Mouse (Mus musculus) CD4-positive helper T cell, adult 2 months (primary cell): ENCODE data around the gene Msrb1.
"Not testable (repeated sequence)": the region's sequence is repeated elsewhere in the genome, so short reads cannot be mapped to it uniquely, and the experiment has no call there.

Source experiments
- DNase-seq: peaks from one replicate; pipeline ENCODE4 v3.0.0-alpha.2; 2012; ENCODE audit warnings: low read depth, missing footprints, low spot score

Msrb1 gene

DNA sequence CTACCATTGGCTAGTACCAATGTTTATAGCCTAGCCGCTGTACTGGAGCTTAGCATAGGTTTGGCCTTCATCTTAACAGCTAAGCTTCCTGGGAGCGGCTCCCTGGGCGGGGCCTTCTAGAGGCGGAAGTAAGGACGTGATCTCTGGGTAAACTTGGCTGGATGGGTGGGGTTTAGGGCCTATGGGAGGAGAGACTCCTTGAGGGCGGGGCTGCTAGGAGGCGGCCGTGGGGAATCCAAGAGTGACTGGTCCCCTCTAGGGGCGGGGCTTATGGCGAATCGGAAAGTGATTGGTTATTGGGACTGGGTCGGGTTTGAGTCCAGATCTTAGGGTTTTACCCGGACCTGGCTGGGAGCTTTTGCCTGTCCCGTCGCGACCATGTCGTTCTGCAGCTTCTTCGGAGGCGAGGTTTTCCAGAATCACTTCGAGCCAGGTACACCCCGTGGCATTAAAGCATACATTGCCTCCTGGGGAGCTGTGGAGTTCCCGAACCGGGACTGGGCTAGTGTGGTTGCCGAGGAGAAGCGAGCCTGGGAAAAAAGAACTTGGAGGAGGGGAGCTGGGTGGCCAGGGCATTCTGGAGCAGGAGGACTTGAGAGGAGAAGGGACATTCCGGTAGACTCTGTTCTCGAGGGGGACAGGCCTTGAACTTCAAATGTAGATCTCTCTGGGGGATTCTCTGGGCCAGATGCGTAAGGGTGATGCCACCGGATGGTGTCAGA lies at the start of gene Msrb1:
Msrb1 (plus strand) TSS at position 313 of the 722 bp plus-strand sequence.
- DNase-seq, result peak; percentile 96

GRCm38 (mm10) chr17:24687146-24687595 lies 49.3 kb upstream of the Msrb1 start:
- peak; percentile 84 for DNase-seq

DNA sequence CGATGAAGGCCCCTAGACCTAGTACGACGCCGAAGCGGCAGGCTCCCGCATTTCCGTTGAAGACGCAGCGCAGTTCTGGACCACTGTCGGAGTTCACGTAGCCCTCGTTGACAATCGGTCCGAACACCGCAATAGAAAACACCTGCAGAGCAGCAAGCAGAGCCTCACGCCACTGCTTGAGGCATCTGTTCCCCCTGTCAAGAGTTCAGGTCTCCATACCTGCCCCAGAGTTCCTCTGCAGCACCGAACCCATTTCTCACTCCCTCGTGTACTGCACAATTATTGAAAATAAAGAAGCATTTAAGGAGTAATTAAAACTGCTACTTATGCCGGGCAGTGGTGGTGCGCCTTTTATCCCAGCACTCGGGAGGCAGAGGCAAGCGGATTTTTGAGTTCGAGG lies 48.8 kb upstream of the Msrb1 start:
- no peak for DNase-seq

GRCm38 (mm10) chr17:24689251-24690081 lies 47.0 kb upstream of the Msrb1 start, which contains the start of gene Syngr3:
Gene Syngr3 (minus strand): TSS chr17:24689955.
- no peak for DNase-seq

- DNase-seq, result no peak
Measured at GRCm38 (mm10) chr17:24692385-24692784, 44.1 kb upstream of the Msrb1 start.

GRCm38 (mm10) chr17:24695326-24696010 lies 41.0 kb upstream of the Msrb1 start:
- no peak for DNase-seq

DNA sequence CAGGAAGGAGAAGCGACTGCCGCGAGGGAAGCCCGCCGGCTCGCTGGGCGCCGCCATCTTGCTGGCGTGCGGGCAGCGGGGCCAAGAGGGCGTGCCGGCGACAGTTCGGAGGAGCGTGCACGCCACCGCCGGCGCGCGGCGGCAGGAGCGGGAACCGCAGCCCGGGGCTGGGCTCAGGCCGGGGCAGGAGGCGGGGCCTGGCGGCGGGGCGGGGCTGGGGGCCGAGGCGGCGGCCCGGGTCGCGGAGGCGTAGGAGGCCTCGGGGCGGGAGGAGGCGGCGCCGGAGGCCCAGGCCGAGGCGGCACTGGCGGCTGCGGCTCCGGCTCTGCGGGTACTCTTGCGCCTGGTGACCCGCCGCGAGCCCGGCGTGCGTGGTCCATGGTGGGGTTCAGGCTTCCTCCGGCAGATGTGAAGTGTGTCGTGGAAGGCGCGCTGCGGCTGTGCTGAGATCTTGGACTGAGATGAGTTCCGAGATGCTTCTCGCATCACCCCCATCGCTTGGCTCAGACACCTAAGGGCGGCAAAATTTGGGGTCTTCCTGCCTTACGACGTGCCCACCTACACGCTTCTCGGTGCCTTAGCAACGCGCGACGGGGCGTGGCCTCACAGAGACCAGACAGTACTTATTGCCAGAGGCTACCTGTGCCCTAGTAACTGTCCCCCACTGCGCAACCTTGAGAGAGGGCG lies 40.3 kb upstream of the Msrb1 start, which contains the start of the genes Gfer and Noxo1:
Gfer (minus strand) TSS at position 146 of the 687 bp plus-strand sequence.
Noxo1 (plus strand) TSS at position 224 of the 687 bp plus-strand sequence.
- peak; percentile 91 for DNase-seq

GRCm38 (mm10) chr17:24697985-24698384 lies 38.5 kb upstream of the Msrb1 start:
- no peak for DNase-seq

DNA sequence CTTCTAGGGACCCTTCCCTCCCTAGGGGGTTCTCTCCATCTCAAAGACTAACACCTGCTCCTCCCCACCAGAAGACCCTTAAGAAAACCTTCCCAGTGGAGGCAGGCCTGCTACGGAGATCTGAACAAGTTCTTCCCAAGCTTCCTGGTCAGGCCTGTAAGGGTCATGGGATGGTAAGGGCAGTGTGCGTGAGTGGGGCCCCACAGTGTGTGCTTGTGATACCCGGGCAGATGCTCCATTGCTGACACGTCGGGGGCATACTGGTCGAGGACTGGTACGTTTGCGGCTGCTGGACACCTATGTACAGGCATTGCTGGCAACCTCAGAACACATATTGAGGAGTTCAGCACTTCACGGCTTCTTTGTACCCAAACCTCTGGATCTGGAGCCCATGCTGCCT lies 37.7 kb upstream of the Msrb1 start:
- DNase-seq, result no peak

- no peak for DNase-seq
Measured at GRCm38 (mm10) chr17:24699473-24699872, 37.0 kb upstream of the Msrb1 start.

GRCm38 (mm10) chr17:24701251-24701650 lies 35.2 kb upstream of the Msrb1 start:
- DNase-seq, result no peak

- DNase-seq, result no peak
Measured at GRCm38 (mm10) chr17:24705821-24706220, 30.6 kb upstream of the Msrb1 start.

DNA sequence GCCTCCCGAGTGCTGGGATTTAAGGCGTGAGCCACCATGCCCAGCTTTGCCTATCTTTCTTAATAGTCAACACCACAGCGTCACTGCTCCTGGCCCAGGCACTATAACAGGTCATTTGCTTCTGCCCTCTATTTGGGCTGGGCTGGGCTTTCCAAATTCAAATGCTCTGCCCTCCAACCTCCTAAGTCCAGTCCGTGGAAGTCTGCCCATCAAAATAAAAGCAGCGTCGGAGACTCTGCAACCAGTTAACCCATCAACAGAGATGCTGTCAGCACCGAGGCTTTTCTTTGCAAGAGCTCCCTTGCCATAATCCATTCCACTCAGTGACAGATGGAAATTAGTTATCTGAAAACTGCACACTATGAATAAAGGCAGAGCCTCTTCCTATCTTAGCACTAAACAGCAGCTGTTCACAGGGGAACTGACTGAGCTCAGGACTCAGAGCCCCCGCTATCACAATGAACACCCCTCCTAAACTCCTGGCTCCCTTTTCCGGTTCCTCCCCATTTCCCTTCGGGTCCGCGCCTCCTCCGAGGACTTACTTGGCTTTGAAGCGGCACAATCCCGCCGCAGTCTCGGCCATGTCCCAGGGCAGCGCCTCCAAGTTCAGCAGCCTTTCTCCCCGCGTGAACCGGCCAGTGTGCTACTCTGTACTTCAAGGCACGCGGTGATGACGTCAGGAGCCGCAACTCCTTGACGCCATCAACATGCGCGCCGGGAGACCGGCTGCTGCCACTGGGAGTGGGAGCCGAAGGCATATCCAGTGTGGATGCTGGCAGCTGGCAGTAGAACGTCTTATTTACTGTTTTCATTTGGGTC lies 29.3 kb upstream of the Msrb1 start, which contains the start of gene Tbl3:
Tbl3 (minus strand) TSS at position 679 of the 819 bp plus-strand sequence.
- DNase-seq, result peak; percentile 95

DNA sequence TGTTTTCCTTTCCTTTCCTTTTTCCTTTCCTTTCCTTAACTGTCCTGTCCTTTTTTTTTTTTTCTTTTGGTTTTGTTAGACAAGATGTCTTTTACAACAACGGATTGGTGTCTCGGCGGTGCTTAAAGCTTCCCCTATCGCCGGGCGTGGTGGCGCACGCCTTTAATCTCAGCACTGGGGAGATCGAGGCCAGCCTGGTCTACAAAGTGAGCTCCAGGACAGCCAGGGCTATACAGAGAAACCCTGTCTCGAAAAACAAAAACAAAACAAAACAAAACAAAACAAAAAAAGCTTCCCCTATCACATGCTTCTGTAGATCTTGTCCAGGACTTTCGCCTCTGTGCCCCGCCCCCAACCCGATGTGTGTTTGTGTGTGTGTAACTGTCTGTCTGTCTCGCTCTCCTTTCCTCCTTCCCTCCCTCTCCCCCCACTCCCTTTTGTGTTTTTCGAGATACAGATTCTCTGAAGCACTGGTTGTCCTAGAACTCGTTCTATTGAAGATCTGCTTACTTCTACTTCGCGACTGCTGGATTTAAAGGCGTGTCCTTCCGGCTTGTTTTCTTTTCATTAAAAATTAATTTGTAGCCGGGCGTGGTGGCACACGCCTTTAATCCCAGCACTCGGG lies 28.5 kb upstream of the Msrb1 start:
- no peak for DNase-seq

DNA sequence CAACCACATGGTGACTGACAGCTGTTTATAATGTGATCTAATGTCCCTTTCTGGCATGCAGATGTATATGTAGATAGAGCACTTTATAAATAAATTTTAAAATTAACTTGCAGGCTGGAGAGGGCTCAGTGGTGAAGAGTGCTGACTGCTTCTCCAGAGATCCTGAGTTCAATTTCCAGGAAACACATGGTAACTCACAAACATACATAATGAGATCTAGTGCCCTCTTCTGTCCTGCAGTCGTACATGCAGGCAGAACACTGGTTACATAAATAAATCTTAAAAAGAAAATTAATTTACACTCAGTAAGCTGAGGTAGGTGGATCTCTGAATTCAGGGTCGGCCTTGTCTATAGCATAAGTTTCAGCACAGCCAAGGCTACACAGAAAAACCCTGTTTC lies 27.8 kb upstream of the Msrb1 start:
- DNase-seq, result peak; percentile 78

GRCm38 (mm10) chr17:24715556-24715955 lies 20.9 kb upstream of the Msrb1 start:
- DNase-seq, result no peak

GRCm38 (mm10) chr17:24716166-24716682 lies 20.2 kb upstream of the Msrb1 start:
- no peak for DNase-seq

DNA sequence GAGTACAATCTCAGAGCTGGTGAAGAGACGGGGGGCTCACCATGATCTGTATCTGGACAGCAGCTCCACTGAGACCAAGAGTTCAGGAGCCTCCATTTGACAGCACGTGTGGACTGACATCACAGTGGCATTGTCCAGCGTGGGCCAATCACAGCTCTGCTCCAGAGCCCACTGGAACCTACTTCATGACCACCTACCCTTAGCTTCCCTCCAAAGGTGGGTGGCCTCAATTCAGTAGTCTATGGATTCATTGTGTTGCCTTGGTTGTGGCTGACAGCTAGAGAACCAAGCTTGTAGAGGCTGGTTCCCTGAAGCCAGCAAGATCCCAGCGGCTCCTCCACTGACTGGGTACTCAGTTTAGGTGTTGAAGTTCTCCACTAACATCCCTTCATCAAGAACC lies 18.5 kb upstream of the Msrb1 start, which contains the start of the genes Rnf151 and Rps2:
Rnf151 (minus strand) TSS at position 121 of the 400 bp plus-strand sequence.
Rps2 (plus strand) TSS at position 174 of the 400 bp plus-strand sequence.
- no peak for DNase-seq

DNA sequence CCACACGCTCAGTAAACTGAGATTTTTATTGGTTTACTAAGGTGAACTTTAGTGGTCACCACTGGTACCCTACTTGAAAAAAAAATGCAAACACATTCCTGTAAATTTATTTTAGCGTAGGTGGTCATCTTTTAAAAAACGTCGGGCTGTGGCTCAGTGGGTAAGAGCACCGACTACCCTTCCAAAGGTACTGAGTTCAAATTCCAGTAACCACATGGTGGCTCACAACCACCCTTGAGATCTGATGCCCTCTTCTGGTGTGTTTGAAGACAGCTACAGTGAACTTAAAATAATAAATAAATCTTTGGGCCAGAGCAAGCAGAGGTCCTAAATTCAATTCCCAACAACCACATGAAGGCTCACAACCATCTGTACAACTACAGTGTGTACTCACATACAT lies 17.5 kb upstream of the Msrb1 start:
- DNase-seq, result not testable (repeated sequence)
